Mouse (Mus musculus): Measurements from ENCODE around the gene Ccdc33. TPM values are rescaled to one million over a fixed set of nuclear protein-coding genes. Genes with fewer than 3 reads are reported as not detected.

The Ccdc33 gene
- total RNA-seq, 2 experiments from 2014 or later, result not detected

- intact Hi-C loops (cut with DNase I), result no loop called here
- DNase-seq, result no peak
Measured at GRCm38 (mm10) chr9:58131735-58132134, 13.1 kb upstream of the Ccdc33 start.

- no peak for DNase-seq
- intact Hi-C loops (cut with DNase I), result no loop called here
Measured at GRCm38 (mm10) chr9:58130909-58131308, 12.3 kb upstream of the Ccdc33 start.

GRCm38 (mm10) chr9:58129508-58129907, 10.9 kb upstream of the Ccdc33 start:
- no peak for DNase-seq
- intact Hi-C loops (cut with DNase I), result no loop called here

- no peak for DNase-seq
Measured at GRCm38 (mm10) chr9:58128926-58129413, 10.3 kb upstream of the Ccdc33 start.

GRCm38 (mm10) chr9:58125811-58126210, 7.2 kb upstream of the Ccdc33 start:
- intact Hi-C loops (cut with DNase I), result no loop called here
- DNase-seq, result no peak

More at GRCm38 (mm10) chr9:58128926-58129413, 10.3 kb upstream of the Ccdc33 start:
- intact Hi-C loops (cut with DNase I), result no loop called here

- intact Hi-C loops (cut with DNase I), result no loop called here
- no peak for DNase-seq
Measured at GRCm38 (mm10) chr9:58125085-58125484, 6.5 kb upstream of the Ccdc33 start.

GRCm38 (mm10) chr9:58116024-58116651, 2.5 kb downstream of the Ccdc33 start:
- intact Hi-C loops (cut with DNase I), result no loop called here
- no peak for DNase-seq

GRCm38 (mm10) chr9:58115297-58115925, 3.2 kb downstream of the Ccdc33 start:
- intact Hi-C loops (cut with DNase I), result no loop called here
- no peak for DNase-seq

- intact Hi-C loops (cut with DNase I), result no loop called here
- no peak for DNase-seq
Measured at GRCm38 (mm10) chr9:58114019-58114418, 4.6 kb downstream of the Ccdc33 start.

GRCm38 (mm10) chr9:58113279-58113884, 5.2 kb downstream of the Ccdc33 start:
- DNase-seq, result no peak
- intact Hi-C loops (cut with DNase I), result no loop called here

- no peak for DNase-seq
- intact Hi-C loops (cut with DNase I), result no loop called here
Measured at GRCm38 (mm10) chr9:58112866-58113278, 5.8 kb downstream of the Ccdc33 start.

GRCm38 (mm10) chr9:58112321-58112751, 6.3 kb downstream of the Ccdc33 start:
- intact Hi-C loops (cut with DNase I), result no loop called here

GRCm38 (mm10) chr9:58111431-58111830, 7.2 kb downstream of the Ccdc33 start:
- intact Hi-C loops (cut with DNase I), result no loop called here
- DNase-seq, result no peak

More at GRCm38 (mm10) chr9:58112321-58112751, 6.3 kb downstream of the Ccdc33 start:
- no peak for DNase-seq

- intact Hi-C loops (cut with DNase I), result no loop called here
Measured at GRCm38 (mm10) chr9:58110787-58111186, 7.8 kb downstream of the Ccdc33 start.

GRCm38 (mm10) chr9:58107494-58107893, 11.1 kb downstream of the Ccdc33 start:
- DNase-seq, result no peak
- intact Hi-C loops (cut with DNase I), result no loop called here

More at GRCm38 (mm10) chr9:58110787-58111186, 7.8 kb downstream of the Ccdc33 start:
- DNase-seq, result no peak

- intact Hi-C loops (cut with DNase I), result no loop called here
- DNase-seq, result no peak
Measured at GRCm38 (mm10) chr9:58105595-58106169, 12.9 kb downstream of the Ccdc33 start.

GRCm38 (mm10) chr9:58103647-58104046, 15.0 kb downstream of the Ccdc33 start:
- DNase-seq, result no peak
- intact Hi-C loops (cut with DNase I), result no loop called here

- intact Hi-C loops (cut with DNase I), result no loop called here
- DNase-seq, result no peak
Measured at GRCm38 (mm10) chr9:58102013-58102412, 16.6 kb downstream of the Ccdc33 start.

GRCm38 (mm10) chr9:58099836-58100565, 18.6 kb downstream of the Ccdc33 start:
- DNase-seq, result no peak
- intact Hi-C loops (cut with DNase I), result no loop called here

- intact Hi-C loops (cut with DNase I), result no loop called here
- no peak for DNase-seq
Measured at GRCm38 (mm10) chr9:58096629-58097301, 21.9 kb downstream of the Ccdc33 start.
